Mouse (Mus musculus): Measurements from ENCODE around the gene Gm17359. TPM values are rescaled to one million over a fixed set of nuclear protein-coding genes. Genes with fewer than 3 reads are reported as not detected.

Gm17359 gene
- total RNA-seq, 2 experiments from 2014 or later = not detected

DNA sequence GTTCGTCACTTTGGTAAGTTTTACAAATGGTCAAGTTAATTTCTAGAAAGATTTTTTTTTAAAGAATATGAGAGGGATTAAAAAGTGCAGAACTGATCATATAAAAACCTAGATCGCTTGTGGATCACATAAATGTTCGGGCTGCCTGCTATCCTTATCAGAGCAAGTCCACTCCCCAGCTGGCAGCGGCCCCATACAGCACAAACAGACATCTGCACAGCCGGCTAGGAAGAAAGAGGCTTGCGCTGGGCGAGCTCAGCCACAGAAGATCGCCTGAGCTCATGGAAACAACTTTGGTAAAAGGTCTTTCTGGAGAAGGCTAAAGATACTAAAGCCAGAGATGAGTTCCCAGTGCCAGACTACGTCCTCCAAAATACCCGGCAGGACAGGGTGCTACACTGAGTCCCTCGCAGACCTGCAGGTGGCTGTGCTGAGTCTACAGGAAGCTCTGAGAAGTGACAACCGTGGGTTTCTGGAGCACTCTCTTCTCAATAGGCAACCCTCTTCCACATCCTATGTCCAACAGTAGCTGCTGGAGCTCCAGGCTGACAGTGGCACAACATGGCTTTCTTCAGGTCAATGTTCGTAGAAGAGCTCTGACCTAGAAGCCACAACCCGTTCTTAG lies 122.3 kb downstream of the Gm17359 start:
- intact Hi-C loops (cut with DNase I) = no loop called here
- no peak for DNase-seq

DNA sequence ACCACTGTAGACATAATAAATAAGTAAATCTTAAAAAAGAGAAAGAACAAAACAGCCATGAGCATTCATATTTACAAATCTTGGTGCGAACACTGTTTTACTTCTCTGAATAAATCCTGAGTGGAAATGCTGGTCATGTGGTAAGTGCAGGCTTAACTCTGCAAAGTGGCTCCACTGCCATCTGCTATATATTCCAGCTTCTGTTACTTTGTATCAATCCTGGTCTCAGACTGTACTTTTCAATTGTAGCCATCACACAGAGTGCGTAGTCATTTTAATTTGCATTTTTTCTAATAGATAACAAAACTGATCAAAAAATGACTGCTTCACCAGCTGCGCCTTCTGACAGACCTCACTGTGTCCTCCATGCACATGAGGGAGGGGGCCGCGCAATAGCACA lies 133.0 kb downstream of the Gm17359 start:
- DNase-seq = no peak
- intact Hi-C loops (cut with DNase I) = no loop called here

- DNase-seq = no peak
- intact Hi-C loops (cut with DNase I) = no loop called here
Observed at GRCm38 (mm10) chr3:79472362-79472761, 135.9 kb downstream of the Gm17359 start.

- DNase-seq = peak in 1 of 2 experiments; percentile 30
Observed at GRCm38 (mm10) chr3:79474911-79475310, 138.4 kb downstream of the Gm17359 start.

GRCm38 (mm10) chr3:79475980-79476379 lies 139.5 kb downstream of the Gm17359 start:
- peak in 1 of 2 experiments; percentile 26 for DNase-seq
- intact Hi-C loops (cut with DNase I) = no loop called here

More at GRCm38 (mm10) chr3:79474911-79475310, 138.4 kb downstream of the Gm17359 start:
- intact Hi-C loops (cut with DNase I) = no loop called here

DNA sequence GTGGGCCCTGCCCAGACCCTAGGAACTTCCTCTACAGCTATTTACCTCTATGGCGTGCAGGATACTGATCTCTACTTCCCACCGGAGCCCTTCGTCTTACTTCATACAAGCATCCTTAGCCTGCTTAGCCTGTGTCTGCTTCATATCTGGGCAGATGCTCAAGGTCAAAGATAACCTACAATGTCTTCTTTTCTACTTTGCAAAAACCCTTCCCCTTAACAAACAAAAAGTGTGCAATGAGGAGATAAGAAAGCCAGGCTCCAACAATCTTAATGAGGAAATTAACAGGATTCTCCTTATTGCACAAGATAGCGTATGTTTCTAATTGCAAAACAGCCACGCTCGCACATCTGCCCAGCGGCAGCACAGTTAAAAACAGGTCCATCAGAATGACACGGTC lies 141.9 kb downstream of the Gm17359 start:
- no peak for DNase-seq
- intact Hi-C loops (cut with DNase I) = no loop called here

DNA sequence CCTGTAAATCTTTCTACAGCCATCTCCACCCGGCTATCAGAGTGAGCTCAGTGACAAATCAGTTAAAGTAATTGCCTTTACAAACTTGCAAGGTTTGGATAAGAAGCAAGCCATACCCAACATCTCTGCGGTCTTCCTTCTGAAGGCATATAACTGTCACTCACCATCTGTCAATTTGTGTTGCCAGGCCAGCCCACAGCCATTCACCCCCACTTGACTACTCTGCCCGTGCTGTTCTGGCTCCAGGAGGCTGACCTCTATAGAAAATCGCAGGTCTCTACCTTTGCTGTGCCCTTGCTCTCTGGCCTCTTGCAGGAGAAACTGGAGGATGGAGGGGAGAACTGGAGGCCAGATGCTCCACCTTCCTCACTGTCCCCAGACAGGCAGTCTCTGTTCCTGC lies 142.4 kb downstream of the Gm17359 start:
- intact Hi-C loops (cut with DNase I) = no loop called here
- no peak for DNase-seq

- intact Hi-C loops (cut with DNase I) = no loop called here
- no peak for DNase-seq
Observed at GRCm38 (mm10) chr3:79484286-79485063, 148.0 kb downstream of the Gm17359 start.

DNA sequence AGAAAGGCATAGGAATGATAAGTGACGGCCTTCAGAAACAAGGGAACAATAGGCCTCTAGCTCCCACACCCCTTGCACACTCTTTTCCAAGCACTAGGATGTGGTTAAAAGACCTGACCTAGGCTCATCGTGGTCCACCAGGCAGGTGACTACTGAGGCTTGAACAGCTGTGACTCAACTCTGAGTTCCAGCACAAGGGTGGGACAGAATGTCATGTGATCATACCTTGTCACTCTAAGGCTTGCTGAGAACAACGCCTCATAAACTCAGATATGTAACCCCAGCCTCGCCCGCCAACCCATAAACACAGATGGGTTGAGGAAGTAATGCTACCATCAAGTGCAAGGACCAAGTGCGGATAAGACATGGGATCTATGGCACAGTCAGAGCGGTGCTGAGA lies 151.6 kb downstream of the Gm17359 start:
- intact Hi-C loops (cut with DNase I) = no loop called here

DNA sequence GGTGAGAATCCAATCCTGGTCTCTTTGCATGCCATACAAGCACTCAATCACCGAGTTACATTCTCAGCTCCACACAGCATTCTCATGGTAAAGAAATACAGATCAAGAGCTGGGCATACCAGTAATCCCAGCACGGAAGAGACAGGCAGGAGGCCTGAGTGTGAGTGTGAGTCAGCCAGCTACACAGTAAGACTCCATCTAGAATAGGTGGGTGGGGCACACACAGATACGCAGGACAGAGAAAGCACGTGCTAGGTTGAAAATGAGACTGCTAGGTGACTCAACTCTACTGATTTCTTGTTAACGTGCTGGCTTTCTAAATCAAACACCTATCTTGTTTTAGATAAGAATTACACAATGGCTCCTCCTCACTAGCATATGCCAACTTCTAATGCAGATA lies 153.6 kb downstream of the Gm17359 start:
- no peak for DNase-seq
- intact Hi-C loops (cut with DNase I) = no loop called here

More for the DNA sequence above, 151.6 kb downstream of the Gm17359 start:
- DNase-seq = no peak

DNA sequence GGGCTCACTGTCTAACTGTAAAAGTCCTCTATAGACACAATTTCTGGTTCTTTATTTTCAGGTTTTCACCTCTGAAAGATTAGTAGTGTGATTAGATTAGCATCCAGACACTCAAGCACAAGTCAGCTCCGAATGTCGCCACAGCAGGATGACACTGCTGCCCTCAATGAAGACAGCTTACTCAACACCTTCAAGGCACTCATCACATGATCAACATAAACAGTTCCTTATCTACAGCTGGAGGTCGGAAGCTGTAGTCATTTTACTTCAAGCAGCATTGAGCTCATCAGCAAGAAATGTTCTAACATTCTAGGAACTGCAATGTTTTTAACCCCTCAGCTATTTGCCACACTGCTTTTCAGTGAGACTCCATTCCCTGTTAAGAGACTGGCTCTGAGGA lies 155.2 kb downstream of the Gm17359 start:
- intact Hi-C loops (cut with DNase I) = no loop called here
- no peak for DNase-seq

DNA sequence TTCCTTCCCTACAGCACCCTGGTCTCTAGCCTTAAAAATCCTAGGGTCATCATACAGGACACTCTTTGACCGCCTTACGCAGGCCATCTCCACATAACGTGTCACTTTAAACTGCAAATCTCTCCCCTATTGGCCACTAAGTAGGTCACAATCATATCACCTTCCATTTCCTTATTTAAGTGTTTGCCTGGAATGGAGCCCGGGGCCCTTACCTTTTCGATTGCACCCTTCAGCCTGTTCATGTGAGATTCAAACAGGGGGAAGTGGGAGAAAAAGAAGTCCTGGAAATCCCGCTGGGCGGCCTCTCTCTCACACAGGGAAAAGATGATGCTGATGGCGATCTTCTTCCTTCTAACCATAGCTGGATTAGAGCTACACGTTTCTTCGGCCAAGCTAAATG lies 156.6 kb downstream of the Gm17359 start:
- intact Hi-C loops (cut with DNase I) = no loop called here
- no peak for DNase-seq

- intact Hi-C loops (cut with DNase I) = loop anchor here (2.0 kb wide), 1 partner anchor 291 kb away; no protein-coding TSS in a partner anchor
- DNase-seq = no peak
Observed at GRCm38 (mm10) chr3:79494028-79494427, 157.6 kb downstream of the Gm17359 start.

GRCm38 (mm10) chr3:79495151-79495550 lies 158.7 kb downstream of the Gm17359 start:
- intact Hi-C loops (cut with DNase I) = loop anchor here (2.0 to 5.0 kb wide), 2 partner anchors 292 to 538 kb away; no protein-coding TSS in a partner anchor
- no peak for DNase-seq

- intact Hi-C loops (cut with DNase I) = loop anchor here (5.0 kb wide), 1 partner anchor 539 kb away; no protein-coding TSS in a partner anchor
- DNase-seq = no peak
Observed at GRCm38 (mm10) chr3:79496668-79497067, 160.2 kb downstream of the Gm17359 start.

GRCm38 (mm10) chr3:79500279-79500678 lies 163.8 kb downstream of the Gm17359 start:
- intact Hi-C loops (cut with DNase I) = loop anchor here (5.0 kb wide), 1 partner anchor 87 kb away; no protein-coding TSS in a partner anchor

DNA sequence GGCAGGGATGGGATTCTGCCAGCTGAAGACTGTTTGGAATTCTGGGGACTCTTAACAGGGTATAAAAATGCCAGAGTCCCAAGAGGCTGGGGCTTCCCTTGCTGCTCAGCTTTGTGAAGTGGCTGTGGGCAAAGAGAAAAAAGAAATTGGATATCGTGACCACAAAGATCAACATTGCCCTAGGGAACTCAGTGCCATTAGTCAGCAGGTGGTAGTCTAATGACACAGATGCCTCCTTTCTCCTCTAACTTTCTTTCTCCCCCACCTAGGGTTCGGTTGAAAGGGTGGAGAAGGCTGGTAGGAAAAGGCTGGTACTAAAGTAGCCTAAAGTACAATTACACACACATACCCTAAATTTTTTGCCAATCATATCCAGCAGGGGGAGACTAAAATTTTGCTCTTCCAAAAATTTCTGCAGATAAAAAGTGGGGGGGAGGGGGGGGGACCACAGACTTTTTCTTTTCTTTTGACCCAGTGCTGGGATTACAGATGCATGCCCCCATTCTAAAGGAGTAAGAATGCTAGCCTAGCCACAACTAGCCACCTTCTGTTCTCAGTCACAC lies 164.8 kb downstream of the Gm17359 start:
- intact Hi-C loops (cut with DNase I) = loop anchor here (5.0 kb wide), 1 partner anchor 86 kb away; no protein-coding TSS in a partner anchor
- no peak for DNase-seq

More at GRCm38 (mm10) chr3:79500279-79500678, 163.8 kb downstream of the Gm17359 start:
- DNase-seq = peak; percentile 23 to 41
